Mouse (Mus musculus) limb, embryonic 11.5 days (tissue): ENCODE results near the gene Psmb8. TPM values are rescaled to one million over a fixed set of nuclear protein-coding genes. Genes with fewer than 3 reads are reported as not detected.
A peak's percentile ranks its signal among the peaks of the same experiment; 100 is the strongest.
"Not testable (repeated sequence)": the region's sequence is repeated elsewhere in the genome, so short reads cannot be mapped to it uniquely, and the experiment has no call there.

Experiments used
- ATAC-seq: fragments of 200-750 bp; cut with Nextera tagmentation; 2 replicates; pipeline ENCODE4 v1.8.0; 2017; ENCODE audit warnings: low read depth; ENCODE audit not compliant: insufficient number of reproducible peaks, low FRiP score, low TSS enrichment
- DNase-seq: peaks from one replicate; pipeline ENCODE4 v3.0.0-alpha.2; 2015; ENCODE audit warnings: low spot score
- H3K27ac ChIP-seq: fragments of 300-500 bp; sonication (generic); replicated peaks from 2 replicates; pipeline ENCODE4 v1.5.1; 2014; ENCODE audit warnings: low read depth, mild to moderate bottlenecking, low read length
- H3K27me3 ChIP-seq: fragments of 300-500 bp; sonication (generic); 2 replicates; pipeline ENCODE4 v1.6.1; 2014; ENCODE audit warnings: mild to moderate bottlenecking, low read length, mixed read lengths; ENCODE audit not compliant: control insufficient read depth, insufficient read depth
- H3K36me3 ChIP-seq: fragments of 300-500 bp; sonication (generic); 2 replicates; pipeline ENCODE4 v1.6.1; 2014; ENCODE audit warnings: mild to moderate bottlenecking, low read length, moderate library complexity, mixed read lengths; ENCODE audit not compliant: control insufficient read depth, insufficient read depth
- H3K4me1 ChIP-seq: fragments of 300-500 bp; sonication (generic); 2 replicates; pipeline ENCODE4 v1.6.1; 2014; ENCODE audit warnings: low read length, mixed read lengths; ENCODE audit not compliant: control insufficient read depth, insufficient read depth
- H3K4me2 ChIP-seq: fragments of 300-500 bp; sonication (generic); 2 replicates; pipeline ENCODE4 v1.6.1; 2014; ENCODE audit warnings: low read depth, mild to moderate bottlenecking, moderate library complexity; ENCODE audit not compliant: severe bottlenecking
- H3K4me3 ChIP-seq: fragments of 300-500 bp; sonication (generic); 2 replicates; pipeline ENCODE4 v1.5.1; 2014; ENCODE audit warnings: low read depth, low read length
- H3K9ac ChIP-seq: fragments of 300-500 bp; sonication (generic); 2 replicates; pipeline ENCODE4 v1.6.1; 2014; ENCODE audit warnings: mild to moderate bottlenecking, low read length
- H3K9me3 ChIP-seq: fragments of 300-500 bp; sonication (generic); 2 replicates; pipeline ENCODE4 v1.6.1; 2016; ENCODE audit warnings: low read length; ENCODE audit not compliant: control insufficient read depth
- WGBS: fragments of 180-500 bp; shearing (Covaris S2); extraction: QIAGEN DNeasy Blood & Tissue Kit; methylation state at CpG from one replicate; pipeline ENCODE4 v1.1.7; 2014; 5-methylcytosine and 5-hydroxymethylcytosine counted together
- polyA plus RNA-seq: library from polyadenylated mRNA; unstranded; fragments of >200 nt; fragmentation: Nextera tagmentation; extraction: Ambion mirVana; gene quantifications from 2 replicates; pipeline ENCODE4 v1.2.1, GENCODE M21; 2014

The Psmb8 gene
- polyA plus RNA-seq, 1 experiment from 2014 or later = 1.7 TPM

DNA sequence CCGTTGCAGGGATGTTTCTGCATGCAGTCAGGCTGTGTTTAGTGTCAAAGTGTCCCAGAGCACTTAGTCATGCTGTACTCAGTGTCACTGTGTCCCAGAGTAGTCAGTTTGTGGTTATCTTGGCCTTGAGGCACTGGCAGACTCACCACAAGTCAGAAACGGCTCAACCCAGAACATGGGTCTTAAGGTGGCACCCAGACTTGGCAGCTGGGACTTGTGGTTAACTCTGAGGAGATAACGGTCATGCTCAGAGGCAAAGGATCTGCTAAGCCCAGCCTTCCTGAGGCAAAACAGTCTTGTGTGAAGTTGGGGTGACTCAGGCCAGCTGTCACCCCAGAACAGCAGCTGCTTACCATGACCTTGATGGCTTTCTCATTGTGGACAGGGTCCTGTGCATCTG lies 13.1 kb downstream of the Psmb8 start:
- H3K4me2 ChIP-seq = no peak overlapping the region
- no peak overlapping the region for H3K9ac ChIP-seq
- 79% methylated on average over 3 of the region's 3 CpGs for WGBS
- H3K36me3 ChIP-seq = no peaks in the 10 kb centered on the region
- ATAC-seq (no peak), DNase-seq (peak; percentile 17)
- peaks cover 49% of the 10 kb centered on the region for H3K27me3 ChIP-seq
- H3K9me3 ChIP-seq = no peaks in the 10 kb centered on the region
- H3K27ac ChIP-seq = no peak overlapping the region
- no peak overlapping the region for H3K4me3 ChIP-seq
- no peaks in the 10 kb centered on the region for H3K4me1 ChIP-seq

DNA sequence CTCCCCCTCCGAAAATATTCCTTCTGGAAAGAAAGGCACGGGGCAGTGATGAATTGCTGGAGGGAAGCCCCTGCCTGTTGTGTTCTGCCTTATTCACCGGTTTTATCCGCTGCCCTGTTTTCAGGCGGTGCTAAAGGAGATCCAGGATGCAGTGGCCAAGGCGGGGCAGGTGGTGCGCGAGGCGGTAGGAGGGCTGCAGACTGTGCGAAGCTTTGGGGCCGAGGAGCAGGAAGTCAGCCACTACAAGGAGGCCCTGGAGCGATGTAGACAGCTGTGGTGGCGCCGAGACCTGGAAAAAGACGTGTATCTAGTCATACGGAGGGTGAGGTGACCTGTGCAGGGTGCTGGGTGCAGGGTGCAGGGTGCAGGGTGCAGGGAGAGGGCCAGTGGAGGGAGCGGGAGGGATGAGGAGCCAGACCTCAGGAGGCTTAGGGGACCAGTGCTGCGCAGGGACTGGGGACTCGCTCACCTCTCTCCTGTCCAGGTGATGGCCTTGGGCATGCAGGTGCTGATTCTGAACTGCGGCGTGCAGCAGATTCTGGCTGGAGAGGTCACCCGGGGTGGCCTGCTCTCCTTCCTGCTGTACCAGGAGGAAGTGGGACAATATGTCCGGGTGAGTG lies 14.3 kb downstream of the Psmb8 start:
- WGBS = 12% methylated on average over 23 of the region's 23 CpGs
- H3K4me2 ChIP-seq = no peak overlapping the region
- H3K27me3 ChIP-seq = peaks cover 41% of the 10 kb centered on the region
- H3K27ac ChIP-seq = no peak overlapping the region
- H3K9ac ChIP-seq = no peak overlapping the region
- ATAC-seq (no peak), DNase-seq (no peak)
- no peak overlapping the region for H3K4me3 ChIP-seq
- no peaks in the 10 kb centered on the region for H3K9me3 ChIP-seq
- no peaks in the 10 kb centered on the region for H3K4me1 ChIP-seq
- no peaks in the 10 kb centered on the region for H3K36me3 ChIP-seq

DNA sequence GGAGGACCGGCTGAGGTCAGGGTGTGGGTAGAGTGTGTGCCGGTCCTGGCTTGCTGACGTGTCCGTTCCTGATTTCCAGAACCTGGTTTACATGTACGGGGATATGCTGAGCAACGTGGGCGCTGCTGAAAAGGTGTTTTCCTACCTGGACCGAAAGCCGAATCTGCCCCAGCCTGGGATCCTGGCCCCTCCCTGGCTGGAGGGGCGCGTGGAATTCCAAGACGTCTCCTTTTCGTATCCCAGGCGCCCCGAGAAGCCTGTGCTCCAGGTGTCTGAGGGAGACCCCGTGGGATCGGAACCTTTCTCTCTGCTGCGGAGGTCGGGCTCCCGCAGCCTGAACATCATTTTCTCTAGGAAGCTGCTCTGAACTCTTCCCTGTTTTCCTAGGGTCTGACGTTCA lies 16.4 kb downstream of the Psmb8 start:
- no peak overlapping the region for H3K4me3 ChIP-seq
- no peak overlapping the region for H3K27ac ChIP-seq
- H3K36me3 ChIP-seq = no peaks in the 10 kb centered on the region
- 38% methylated on average over 21 of the region's 21 CpGs for WGBS
- no peak overlapping the region for H3K4me2 ChIP-seq
- ATAC-seq = no peak
- H3K9ac ChIP-seq = no peak overlapping the region
- no peak for DNase-seq
- no peaks in the 10 kb centered on the region for H3K9me3 ChIP-seq
- peaks cover 33% of the 10 kb centered on the region for H3K27me3 ChIP-seq
- H3K4me1 ChIP-seq = no peaks in the 10 kb centered on the region

DNA sequence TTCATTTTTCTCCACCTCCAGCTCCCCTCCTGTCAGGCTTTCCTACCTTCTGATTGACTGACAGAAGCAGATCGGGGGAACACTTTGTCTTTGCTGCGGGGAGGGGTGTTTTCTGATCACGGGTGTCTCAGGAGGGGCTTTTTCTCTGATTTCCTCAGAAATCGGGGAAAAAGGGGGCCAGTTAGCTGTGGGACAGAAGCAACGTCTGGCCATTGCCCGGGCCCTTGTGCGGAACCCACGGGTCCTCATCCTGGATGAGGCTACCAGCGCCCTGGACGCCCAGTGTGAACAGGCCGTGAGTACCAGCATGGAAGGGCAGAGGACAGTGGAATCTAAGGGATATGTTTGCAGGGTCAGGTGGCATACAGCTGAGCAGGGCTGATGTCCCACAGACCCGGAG lies 17.7 kb downstream of the Psmb8 start:
- ATAC-seq (no peak), DNase-seq (no peak)
- Histone ChIP-seq H3K9me3 (no peaks in the 10 kb centered on the region), H3K4me2 (no peak overlapping the region), H3K27me3 (peaks cover 33% of the 10 kb centered on the region), H3K4me1 (no peaks in the 10 kb centered on the region), H3K9ac (no peak overlapping the region), H3K4me3 (no peak overlapping the region), H3K36me3 (no peaks in the 10 kb centered on the region), H3K27ac (no peak overlapping the region)
- WGBS = 87% methylated on average over 12 of the region's 12 CpGs

DNA sequence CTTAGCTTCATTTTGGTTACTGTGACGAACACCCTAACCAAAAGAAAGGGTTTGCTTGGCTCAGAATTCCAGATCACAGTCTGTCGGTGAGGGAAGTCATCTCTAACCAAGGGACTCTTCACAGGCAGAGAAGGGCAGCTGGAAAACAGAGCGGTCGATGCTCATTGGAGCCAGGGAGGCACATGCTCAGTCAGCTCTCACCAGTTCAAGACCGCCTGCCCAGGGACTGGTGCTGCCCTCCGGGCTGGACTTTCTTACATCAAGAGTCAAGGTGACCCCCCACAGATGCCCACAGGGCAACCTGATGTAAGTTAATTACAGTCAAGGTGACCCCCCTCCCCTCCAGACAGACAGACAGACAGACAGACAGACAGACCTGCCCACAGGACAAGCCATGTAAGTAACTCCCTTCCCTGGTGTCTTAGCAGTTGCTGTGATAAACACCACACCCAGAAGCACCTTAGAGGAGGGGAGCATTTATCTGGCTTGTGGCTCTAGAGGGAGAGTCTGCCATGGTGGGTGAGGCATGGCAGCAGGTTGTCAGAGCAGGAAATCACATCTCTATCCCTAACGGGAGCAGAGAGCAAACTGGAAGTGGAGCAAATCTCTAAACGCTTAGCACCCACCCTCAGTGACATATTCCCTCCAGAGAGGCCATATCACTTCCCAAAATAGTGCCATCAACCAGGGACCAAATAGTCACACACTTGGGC lies 19.9 kb downstream of the Psmb8 start:
- Histone ChIP-seq H3K27ac (no peak overlapping the region), H3K9me3 (no peaks in the 10 kb centered on the region), H3K27me3 (peaks cover 21% of the 10 kb centered on the region), H3K36me3 (no peaks in the 10 kb centered on the region), H3K4me3 (no peak overlapping the region), H3K4me1 (no peaks in the 10 kb centered on the region), H3K4me2 (no peak overlapping the region), H3K9ac (no peak overlapping the region)
- DNase-seq (no peak), ATAC-seq (no peak)
- WGBS = 92% methylated on average over 8 of the region's 8 CpGs

DNA sequence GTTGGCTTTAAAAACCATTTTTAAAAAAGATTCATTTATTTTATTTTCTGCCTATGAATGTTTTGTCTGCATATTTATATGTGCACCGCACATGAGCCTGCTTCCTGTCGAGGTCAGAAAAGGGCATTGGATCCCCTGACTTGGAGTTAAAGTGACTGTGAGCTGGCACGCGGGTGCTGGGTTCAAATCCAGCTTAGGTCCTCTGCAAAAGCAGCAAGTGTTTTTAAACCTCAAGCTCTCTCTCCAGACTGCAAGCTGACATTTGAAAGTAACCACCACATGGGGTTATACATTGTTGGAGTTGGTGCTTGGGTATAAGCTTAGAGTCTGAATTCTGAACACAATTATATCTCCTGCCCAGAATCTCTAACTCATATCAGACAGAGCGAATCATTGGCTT lies 20.5 kb downstream of the Psmb8 start:
- Histone ChIP-seq H3K27ac (no peak overlapping the region), H3K4me3 (no peak overlapping the region), H3K9me3 (no peaks in the 10 kb centered on the region), H3K27me3 (peaks cover 16% of the 10 kb centered on the region), H3K9ac (no peak overlapping the region), H3K36me3 (no peaks in the 10 kb centered on the region), H3K4me2 (no peak overlapping the region), H3K4me1 (no peaks in the 10 kb centered on the region)
- 94% methylated on average over 5 of the region's 5 CpGs for WGBS
- no peak for DNase-seq
- no peak for ATAC-seq

DNA sequence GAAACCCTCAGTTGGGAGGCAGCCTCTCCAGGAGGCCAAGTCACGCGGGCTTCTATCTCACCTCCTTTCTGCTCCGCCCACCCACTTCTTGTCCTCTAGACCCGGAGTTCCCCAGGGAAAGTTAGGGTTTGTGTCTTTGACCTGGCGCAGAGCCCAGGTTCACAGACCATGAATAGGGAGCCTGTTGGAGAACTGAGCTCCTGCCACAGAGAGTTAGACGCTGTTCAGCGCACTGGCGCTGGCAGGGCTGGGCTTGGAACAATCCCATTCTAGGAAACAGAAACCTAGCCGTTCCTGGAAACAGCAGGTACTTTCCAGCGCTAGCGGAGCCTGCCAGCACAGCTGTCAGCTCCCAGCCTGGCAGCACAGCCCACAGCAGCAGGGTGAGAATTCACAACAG lies 21.2 kb downstream of the Psmb8 start:
- Histone ChIP-seq H3K4me1 (no peaks in the 10 kb centered on the region), H3K4me3 (no peak overlapping the region), H3K9ac (no peak overlapping the region), H3K4me2 (no peak overlapping the region), H3K27ac (no peak overlapping the region), H3K27me3 (peaks cover 9% of the 10 kb centered on the region), H3K36me3 (no peaks in the 10 kb centered on the region), H3K9me3 (no peaks in the 10 kb centered on the region)
- WGBS = 88% methylated on average over 11 of the region's 11 CpGs
- ATAC-seq (no peak), DNase-seq (no peak)

DNA sequence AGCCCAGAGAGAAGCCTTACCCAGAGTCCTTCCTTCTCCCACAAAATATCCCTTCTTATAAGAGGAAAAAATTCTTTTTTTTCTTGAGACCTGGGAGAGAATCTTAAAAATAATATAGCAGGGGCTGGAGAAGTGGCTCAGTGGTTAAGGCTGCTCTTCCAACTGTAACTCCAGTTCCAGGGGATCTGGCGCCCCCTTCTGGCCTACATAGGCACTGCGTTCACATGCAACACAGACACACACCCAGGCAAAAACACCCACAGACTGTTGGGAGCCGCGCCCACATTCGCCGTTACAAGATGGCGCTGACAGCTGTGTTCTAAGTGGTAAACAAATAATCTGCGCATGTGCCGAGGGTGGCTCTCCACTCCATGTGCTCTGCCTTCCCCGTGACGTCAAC lies 21.6 kb downstream of the Psmb8 start:
- not testable (repeated sequence) for H3K4me3 ChIP-seq, H3K9ac ChIP-seq, H3K9me3 ChIP-seq, H3K36me3 ChIP-seq, H3K4me2 ChIP-seq, H3K27me3 ChIP-seq, H3K27ac ChIP-seq, ATAC-seq, DNase-seq, H3K4me1 ChIP-seq
- WGBS = 87% methylated on average over 8 of the region's 11 CpGs

DNA sequence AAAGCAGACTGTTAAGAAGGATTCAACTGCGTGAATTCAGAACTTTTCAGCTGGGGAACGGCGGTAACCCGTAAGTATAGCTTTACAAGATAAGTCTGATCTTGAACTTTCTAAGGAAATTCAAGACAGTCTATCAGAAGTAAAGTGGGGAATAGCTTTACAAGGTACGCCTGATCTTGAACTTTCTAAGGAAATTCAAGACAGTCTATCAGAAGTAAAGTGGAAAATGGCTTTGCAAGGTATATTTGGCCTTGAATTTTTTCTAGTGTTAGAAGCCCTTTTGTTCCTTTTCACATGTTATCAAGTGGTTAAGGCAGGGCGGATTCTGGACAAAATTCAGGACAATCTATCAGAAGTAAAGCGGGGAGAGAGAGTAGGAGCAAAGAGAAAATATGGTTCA lies 22.3 kb downstream of the Psmb8 start:
- not testable (repeated sequence) for H3K4me1 ChIP-seq, ATAC-seq, H3K27ac ChIP-seq, DNase-seq, H3K27me3 ChIP-seq, H3K9ac ChIP-seq, H3K4me3 ChIP-seq, H3K9me3 ChIP-seq, H3K36me3 ChIP-seq, H3K4me2 ChIP-seq
- 87% methylated on average over 3 of the region's 7 CpGs for WGBS
